Mouse (Mus musculus) liver, adult 2 months (tissue): ENCODE data around the gene 1110059E24Rik. TPM values are rescaled to one million over a fixed set of nuclear protein-coding genes. Genes with fewer than 3 reads are reported as not detected.

Source experiments
- DNase-seq: peaks from one replicate; pipeline ENCODE4 v3.0.0-alpha.2; 2011; ENCODE audit warnings: low read depth, low spot score; ENCODE audit errors: extremely low read depth
- H3K27ac ChIP-seq: fragments of 200-500 bp; replicated peaks from 2 replicates; pipeline ENCODE4 v1.5.1; 2012; ENCODE audit warnings: low read depth, mild to moderate bottlenecking, control low read depth, inconsistent platforms, low read length; ENCODE audit not compliant: insufficient read depth
- H3K27me3 ChIP-seq: fragments of 200-500 bp; 2 replicates; pipeline ENCODE4 v1.6.1; 2012; ENCODE audit warnings: mild to moderate bottlenecking, moderate library complexity, low read length, inconsistent platforms; ENCODE audit not compliant: control insufficient read depth, insufficient read depth
- H3K36me3 ChIP-seq: fragments of 200-500 bp; 2 replicates; pipeline ENCODE4 v1.6.1; 2012; ENCODE audit warnings: low read length, inconsistent platforms; ENCODE audit not compliant: control insufficient read depth, insufficient read depth
- H3K4me1 ChIP-seq: fragments of 200-500 bp; 2 replicates; pipeline ENCODE4 v1.6.1; 2011; ENCODE audit warnings: low read length; ENCODE audit not compliant: control insufficient read depth, insufficient read depth
- H3K4me3 ChIP-seq: fragments of 200-500 bp; 2 replicates; pipeline ENCODE4 v1.5.1; 2011; ENCODE audit warnings: low read depth, mild to moderate bottlenecking, control low read depth, low read length, moderate library complexity; ENCODE audit not compliant: insufficient read depth
- H3K79me2 ChIP-seq: fragments of 200-500 bp; 2 replicates; pipeline ENCODE4 v1.6.1; 2012; ENCODE audit warnings: inconsistent platforms, mild to moderate bottlenecking, low read length, moderate library complexity; ENCODE audit not compliant: control insufficient read depth, insufficient read depth
- H3K9ac ChIP-seq: fragments of 200-500 bp; 2 replicates; pipeline ENCODE4 v1.6.1; 2012; ENCODE audit warnings: low read depth, mild to moderate bottlenecking, control low read depth, inconsistent platforms, low read length
- CTCF ChIP-seq: fragments of 200-500 bp; IDR thresholded peaks from 2 replicates; pipeline ENCODE4 v1.5.1; 2011; ENCODE audit warnings: low read depth, low read length, control low read depth
- POLR2A ChIP-seq: fragments of 200-500 bp; IDR thresholded peaks from 2 replicates; pipeline ENCODE4 v1.6.1; 2011; ENCODE audit warnings: low read length, control low read depth; ENCODE audit not compliant: insufficient read depth; ENCODE audit errors: extremely low read depth
- WGBS: fragments of 180-500 bp; shearing (Covaris S2); methylation state at CpG from one replicate; pipeline ENCODE4 v1.1.7; 2018; 5-methylcytosine and 5-hydroxymethylcytosine counted together
- polyA plus RNA-seq: library from polyadenylated mRNA; depleted of rRNA; stranded (reverse); fragments of >200 nt; gene quantifications from 2 replicates; pipeline ENCODE4 v1.2.3, GENCODE M21; 2012
- total RNA-seq: library from RNA; depleted of rRNA; stranded (reverse); fragments of >200 nt; gene quantifications from 2 replicates; pipeline ENCODE4 v1.2.3, GENCODE M21; 2014

The 1110059E24Rik gene
- total and polyA plus RNA-seq, 2 experiments = 3.5 to 24.4 TPM

DNA sequence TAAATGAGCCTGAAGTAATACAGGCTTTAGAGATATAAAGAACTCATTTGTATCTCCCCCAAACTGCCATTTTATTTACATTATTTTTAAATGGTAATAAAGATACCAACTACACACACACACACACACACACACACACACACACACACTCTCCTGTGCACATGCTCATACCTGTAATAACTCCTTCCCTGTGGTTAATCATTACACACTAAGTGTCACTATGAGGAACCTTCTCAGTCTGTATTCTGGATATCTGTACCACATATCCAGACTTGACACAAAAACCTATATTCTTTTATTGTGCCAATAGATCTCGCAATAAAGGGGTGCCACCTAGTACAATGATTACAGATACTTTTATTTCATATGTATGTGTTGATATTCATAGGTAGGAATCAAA lies 62.9 kb downstream of the 1110059E24Rik start:
- H3K9ac ChIP-seq = no peak overlapping the region
- no peaks in the 10 kb centered on the region for H3K4me1 ChIP-seq
- no peak for TF ChIP-seq POLR2A
- TF ChIP-seq CTCF = no peak
- DNase-seq = no peak
- no peak overlapping the region for H3K4me3 ChIP-seq
- no peaks in the 10 kb centered on the region for H3K27me3 ChIP-seq
- no peak overlapping the region for H3K27ac ChIP-seq
- H3K36me3 ChIP-seq = peaks cover 2% of the 10 kb centered on the region; the same call in 1 of the 2 replicates
- 93% methylated on average over 1 of the region's 1 CpGs for WGBS
- no peaks in the 10 kb centered on the region for H3K79me2 ChIP-seq

DNA sequence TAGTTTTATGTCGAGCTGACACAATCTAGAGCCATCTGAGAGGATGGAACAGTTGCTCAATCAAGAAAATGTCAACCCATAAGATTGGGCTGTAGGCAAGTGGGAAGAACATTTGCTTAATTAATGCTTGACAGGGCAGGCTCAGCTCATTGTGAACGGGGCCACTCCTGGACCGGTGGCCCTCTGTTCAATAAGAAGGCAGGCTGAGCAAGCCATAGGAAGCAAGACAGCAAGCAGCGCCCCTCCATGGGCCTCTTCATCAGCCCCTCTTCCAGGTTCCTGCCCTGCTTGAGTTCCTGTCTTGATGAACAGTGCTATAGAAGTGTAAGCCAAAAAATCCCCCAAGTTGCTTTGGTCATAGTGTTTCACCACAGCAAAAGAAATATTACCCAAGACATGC lies 65.2 kb downstream of the 1110059E24Rik start:
- Histone ChIP-seq H3K79me2 (no peaks in the 10 kb centered on the region), H3K9ac (no peak overlapping the region), H3K27me3 (no peaks in the 10 kb centered on the region), H3K4me1 (no peaks in the 10 kb centered on the region), H3K4me3 (no peak overlapping the region), H3K36me3 (peaks cover 1% of the 10 kb centered on the region; the same call in 1 of the 2 replicates), H3K27ac (no peak overlapping the region)
- no peak for DNase-seq
- TF ChIP-seq POLR2A (no peak), CTCF (no peak)
- 84% methylated on average over 4 of the region's 4 CpGs for WGBS

DNA sequence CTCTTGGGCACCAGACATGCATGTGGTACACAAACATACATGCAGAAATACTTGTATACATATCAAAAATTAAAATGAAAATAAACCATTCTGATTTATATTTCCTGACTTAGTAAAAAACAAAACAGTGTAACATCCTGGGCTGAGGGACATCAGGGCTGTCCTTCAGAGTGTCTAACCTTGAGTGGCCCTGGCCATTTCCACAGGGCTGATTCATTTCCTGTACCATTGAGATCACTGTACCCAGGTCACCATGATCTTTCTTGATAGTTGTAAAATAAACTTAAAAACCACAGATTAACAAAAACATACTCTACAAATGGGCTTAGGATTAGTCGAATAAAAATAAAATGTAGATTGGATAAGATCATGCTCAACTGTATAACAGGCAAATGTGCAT lies 66.2 kb downstream of the 1110059E24Rik start:
- WGBS = 95% methylated on average over 1 of the region's 1 CpGs
- Histone ChIP-seq H3K4me1 (no peaks in the 10 kb centered on the region), H3K36me3 (no peaks in the 10 kb centered on the region; the same call in 1 of the 2 replicates), H3K9ac (no peak overlapping the region), H3K27ac (no peak overlapping the region), H3K27me3 (no peaks in the 10 kb centered on the region), H3K79me2 (no peaks in the 10 kb centered on the region), H3K4me3 (no peak overlapping the region)
- TF ChIP-seq POLR2A = no peak
- no peak for TF ChIP-seq CTCF
- DNase-seq = no peak

DNA sequence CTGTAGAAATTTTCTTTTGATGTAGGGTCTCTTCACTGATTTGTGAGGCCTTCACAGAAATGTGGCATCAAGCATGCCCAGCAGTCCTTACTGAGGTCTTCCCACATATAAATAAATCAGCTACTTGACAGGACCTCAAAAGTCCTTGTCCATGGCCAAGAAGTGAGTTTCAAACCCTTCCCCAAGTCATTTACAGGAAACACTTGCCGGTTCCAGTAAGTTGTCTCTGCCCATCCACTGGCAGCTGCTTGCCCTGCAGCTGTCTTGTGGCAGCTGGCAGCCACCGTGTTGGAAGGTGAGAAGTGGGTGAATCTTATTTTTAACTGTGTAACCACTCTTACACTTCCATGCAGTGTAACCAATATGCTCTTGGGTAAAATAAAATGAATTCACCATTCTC lies 66.9 kb downstream of the 1110059E24Rik start:
- 92% methylated on average over 2 of the region's 2 CpGs for WGBS

DNA sequence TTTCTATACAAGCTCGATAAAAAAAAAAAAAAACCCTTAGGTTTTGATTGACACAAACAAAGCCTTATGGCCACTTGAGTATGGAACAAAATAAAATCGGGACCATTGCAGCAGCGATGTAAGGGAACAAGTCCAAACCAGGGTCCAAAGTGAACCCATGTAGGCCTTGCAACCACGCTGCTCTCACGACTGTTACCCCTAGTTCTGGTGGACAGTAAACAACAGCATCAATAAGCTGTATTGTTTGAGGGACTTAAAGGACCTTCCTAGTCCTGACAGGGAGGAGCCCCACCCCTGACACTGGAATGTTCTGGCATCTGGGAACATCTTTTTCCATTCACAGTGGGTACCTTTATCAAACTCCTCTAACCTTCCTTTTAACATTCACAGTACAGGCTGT lies 68.8 kb downstream of the 1110059E24Rik start:
- Histone ChIP-seq H3K27ac (no peak overlapping the region), H3K27me3 (no peaks in the 10 kb centered on the region), H3K4me1 (no peaks in the 10 kb centered on the region), H3K79me2 (no peaks in the 10 kb centered on the region), H3K9ac (no peak overlapping the region), H3K4me3 (no peak overlapping the region), H3K36me3 (no peaks in the 10 kb centered on the region)
- TF ChIP-seq CTCF = no peak
- TF ChIP-seq POLR2A = no peak
- DNase-seq = no peak
- 89% methylated on average over 5 of the region's 5 CpGs for WGBS

More for the DNA sequence above, 66.9 kb downstream of the 1110059E24Rik start:
- Histone ChIP-seq H3K4me3 (no peak overlapping the region), H3K27ac (no peak overlapping the region), H3K9ac (no peak overlapping the region), H3K27me3 (no peaks in the 10 kb centered on the region), H3K4me1 (no peaks in the 10 kb centered on the region), H3K79me2 (no peaks in the 10 kb centered on the region), H3K36me3 (no peaks in the 10 kb centered on the region; the same call in 1 of the 2 replicates)
- TF ChIP-seq POLR2A (no peak), CTCF (no peak)
- no peak for DNase-seq

DNA sequence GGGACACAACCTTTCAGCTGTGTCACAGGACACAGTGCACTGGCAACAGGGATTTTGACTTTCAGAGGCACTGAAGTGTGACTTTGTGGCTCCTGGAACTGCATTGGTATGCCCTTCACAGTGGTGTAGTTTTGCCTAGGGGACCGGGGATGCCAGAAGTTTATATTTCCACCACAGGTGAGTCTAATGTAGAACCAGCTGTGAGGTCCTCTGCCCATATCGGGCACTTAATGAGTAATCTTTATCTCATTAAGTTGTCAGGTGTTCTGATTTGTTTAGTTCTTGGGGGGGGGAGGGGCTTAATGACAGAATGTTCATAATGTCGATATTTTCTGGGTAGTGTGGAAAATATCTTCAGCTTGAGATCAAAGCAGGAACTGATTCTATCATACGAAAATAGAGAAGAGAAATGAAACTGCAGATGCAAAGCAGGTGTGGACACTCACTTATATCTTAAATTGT lies 69.2 kb downstream of the 1110059E24Rik start:
- no peak overlapping the region for H3K27ac ChIP-seq

More for the DNA sequence above, 69.2 kb downstream of the 1110059E24Rik start:
- H3K79me2 ChIP-seq = no peaks in the 10 kb centered on the region
- H3K9ac ChIP-seq = no peak overlapping the region
- TF ChIP-seq POLR2A = no peak
- no peaks in the 10 kb centered on the region for H3K27me3 ChIP-seq
- WGBS = 85% methylated on average over 4 of the region's 4 CpGs
- no peak for DNase-seq
- no peaks in the 10 kb centered on the region for H3K36me3 ChIP-seq
- H3K4me1 ChIP-seq = no peaks in the 10 kb centered on the region
- no peak overlapping the region for H3K4me3 ChIP-seq
